Mouse (Mus musculus): ENCODE measurements around the gene Pemt. TPM values are rescaled to one million over a fixed set of nuclear protein-coding genes. Genes with fewer than 3 reads are reported as not detected.
A peak's percentile ranks its signal among the peaks of the same experiment; 100 is the strongest.

The Pemt gene
- total RNA-seq, 2 experiments from 2014 or later: 3.4 to 3.5 TPM

DNA sequence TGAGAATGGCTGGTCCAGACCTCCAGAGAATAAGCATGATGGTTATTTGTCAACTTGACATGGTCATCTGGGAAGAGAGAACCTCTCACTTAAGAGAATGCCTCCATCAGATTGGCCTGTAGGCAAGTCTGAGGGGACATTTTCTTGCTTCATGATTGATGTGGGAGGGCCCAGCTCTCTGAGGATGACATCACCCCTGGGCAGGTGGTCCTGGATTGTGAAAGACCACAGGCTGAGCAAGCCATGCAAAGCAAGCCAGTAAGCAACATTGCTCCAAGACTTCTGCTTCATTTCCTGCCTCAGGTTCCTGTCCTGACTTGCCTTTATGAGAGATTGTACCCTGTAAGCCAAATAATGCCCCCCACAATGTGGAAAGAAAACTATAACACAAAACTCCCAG lies 26.8 kb upstream of the Pemt start:
- intact Hi-C loops (cut with DNase I): no loop called here
- DNase-seq: no peak
- no peak overlapping the region for H3K4me3 ChIP-seq
- no peak for TF ChIP-seq CTCF (IDR thresholded peaks at IDR 0.05)
- H3K27ac ChIP-seq: no peak overlapping the region

DNA sequence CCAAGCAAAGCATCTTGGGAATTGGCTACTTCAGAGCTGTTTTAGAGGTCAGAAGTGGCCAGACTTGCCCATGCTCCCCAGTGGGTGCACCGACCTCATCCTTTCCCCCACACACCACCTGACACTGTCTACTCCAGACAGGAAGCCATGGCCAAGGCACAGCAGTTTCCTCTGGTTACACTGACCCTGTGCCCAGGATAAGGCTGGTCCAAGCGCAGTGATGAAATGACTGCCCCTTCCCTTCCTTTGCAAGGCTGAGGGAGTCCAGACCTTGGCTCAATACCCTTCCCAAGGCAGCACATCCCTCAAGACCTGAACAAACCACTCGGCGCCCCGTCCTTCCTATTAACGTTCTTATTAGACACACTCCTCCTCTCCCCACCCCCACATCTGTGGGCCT lies 24.9 kb upstream of the Pemt start:
- peak; percentile 59 for DNase-seq
- intact Hi-C loops (cut with DNase I): no loop called here
- no peak for TF ChIP-seq CTCF (IDR thresholded peaks at IDR 0.05)

DNA sequence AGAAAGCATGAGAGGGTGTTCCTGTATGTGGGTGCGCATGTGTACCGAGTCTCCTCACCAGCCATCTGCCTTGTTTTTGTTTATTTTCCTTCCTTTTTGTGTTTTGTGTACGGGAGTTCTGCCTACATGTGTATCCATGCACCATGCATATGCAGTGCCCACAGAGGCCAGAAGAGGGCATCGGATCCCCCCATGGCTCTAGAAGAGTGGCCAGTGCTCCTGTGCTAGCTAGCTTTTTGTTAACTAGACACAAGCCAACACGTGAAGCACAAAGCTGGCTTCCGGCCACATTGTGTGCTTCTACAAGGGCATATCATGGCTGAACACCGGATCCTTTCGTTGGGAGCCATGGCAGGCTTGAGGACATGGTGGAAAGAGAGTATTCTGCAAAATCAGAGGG lies 24.3 kb upstream of the Pemt start:
- intact Hi-C loops (cut with DNase I): no loop called here

More for the DNA sequence above, 24.9 kb upstream of the Pemt start:
- H3K27ac ChIP-seq: no peak overlapping the region
- H3K4me3 ChIP-seq: no peak overlapping the region

DNA sequence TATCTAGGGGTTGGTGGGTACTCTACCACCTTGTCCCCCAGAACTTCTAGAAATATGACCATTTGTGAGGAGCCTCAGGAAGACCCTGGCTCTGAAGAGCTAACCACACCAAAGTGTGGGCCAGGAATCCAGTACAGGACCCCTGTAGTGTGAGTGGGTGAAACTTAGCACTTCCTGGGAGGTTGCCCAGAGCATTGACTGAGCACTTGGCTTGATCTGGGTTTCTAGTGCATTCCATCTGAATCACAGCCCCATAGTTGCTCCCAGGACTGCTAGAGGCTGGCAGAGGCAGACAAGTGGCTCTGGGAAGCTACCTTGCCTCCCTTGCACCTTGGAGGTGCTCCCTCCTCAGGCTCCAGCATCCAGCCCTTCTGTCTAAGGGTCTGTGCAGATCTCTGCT lies 22.3 kb upstream of the Pemt start:
- H3K27ac ChIP-seq: no peak overlapping the region
- DNase-seq: no peak
- intact Hi-C loops (cut with DNase I): no loop called here
- no peak for TF ChIP-seq CTCF (IDR thresholded peaks at IDR 0.05)
- no peak overlapping the region for H3K4me3 ChIP-seq

More for the DNA sequence above, 24.3 kb upstream of the Pemt start:
- DNase-seq: peak; percentile 60
- peak; percentile 71 for TF ChIP-seq CTCF (IDR thresholded peaks at IDR 0.05)
- Histone ChIP-seq H3K4me3 (no peak overlapping the region), H3K27ac (no peak overlapping the region; the same call in 1 of the 2 replicates)

DNA sequence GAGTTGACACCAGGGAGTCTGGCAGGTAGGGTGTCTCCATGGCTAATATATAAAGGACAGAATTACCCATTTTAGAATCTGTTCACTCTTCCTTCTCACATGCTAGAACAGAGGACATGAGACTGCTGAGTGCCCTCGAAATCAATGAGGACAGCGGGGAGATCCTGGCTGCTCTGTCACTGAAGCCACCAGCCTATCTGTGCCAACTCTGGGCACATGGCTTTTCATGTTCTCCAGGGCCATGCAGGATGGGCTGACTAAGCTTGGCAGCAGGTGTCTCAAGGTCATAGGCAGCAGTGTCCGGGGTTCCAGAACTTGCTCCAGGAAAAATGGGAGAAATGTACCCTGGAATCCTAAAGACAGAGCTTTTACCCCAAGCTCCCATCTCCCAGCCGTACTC lies 21.4 kb upstream of the Pemt start:
- no peak overlapping the region for H3K4me3 ChIP-seq
- intact Hi-C loops (cut with DNase I): no loop called here

DNA sequence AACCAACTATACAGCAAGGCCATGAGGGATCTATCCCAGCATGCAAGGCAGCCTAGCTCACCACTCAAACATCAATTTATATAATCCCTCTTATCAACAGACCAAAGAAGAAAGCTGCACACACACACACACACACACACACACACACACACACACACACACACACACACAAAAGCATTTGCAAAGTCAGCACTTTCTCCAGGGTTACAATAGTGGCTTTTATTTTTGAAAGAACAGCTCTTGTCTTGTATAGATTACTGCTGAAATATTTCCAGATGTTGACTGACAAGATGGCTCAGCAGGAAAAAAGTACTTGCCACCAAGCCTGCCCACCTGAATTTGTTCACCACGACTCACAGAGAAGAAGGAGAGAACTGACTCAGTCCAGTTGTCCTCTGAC lies 19.0 kb upstream of the Pemt start:
- H3K27ac ChIP-seq: no peak overlapping the region
- no peak overlapping the region for H3K4me3 ChIP-seq
- TF ChIP-seq CTCF (IDR thresholded peaks at IDR 0.05): no peak
- no peak for DNase-seq
- intact Hi-C loops (cut with DNase I): no loop called here

More for the DNA sequence above, 21.4 kb upstream of the Pemt start:
- no peak for DNase-seq
- H3K27ac ChIP-seq: no peak overlapping the region
- no peak for TF ChIP-seq CTCF (IDR thresholded peaks at IDR 0.05)

DNA sequence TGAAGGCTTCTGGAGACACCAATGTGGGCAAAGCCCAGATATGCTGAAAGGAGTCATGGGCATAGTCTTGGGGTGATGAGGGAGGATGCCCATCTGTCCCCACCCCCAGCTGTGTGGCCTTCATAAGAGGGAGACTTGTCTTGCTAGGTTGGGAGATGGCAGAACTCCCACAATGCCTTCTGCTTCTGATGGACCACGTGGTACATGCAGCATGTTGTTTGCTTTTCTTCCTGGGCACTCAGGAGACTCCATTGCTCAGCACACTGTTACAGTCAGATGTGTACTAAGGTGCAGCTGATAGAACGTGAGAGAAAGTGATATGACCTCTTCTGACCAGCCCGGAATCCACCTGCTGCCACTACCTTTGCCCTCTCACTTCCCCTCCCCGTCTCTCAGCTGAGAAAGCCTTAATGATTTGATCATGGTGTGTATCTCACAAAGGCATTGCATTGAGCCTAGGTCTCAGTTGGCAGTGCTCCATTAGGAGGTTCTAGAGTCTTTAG lies 15.3 kb upstream of the Pemt start:
- no peak overlapping the region for H3K4me3 ChIP-seq
- H3K27ac ChIP-seq: no peak overlapping the region
- TF ChIP-seq CTCF (IDR thresholded peaks at IDR 0.05): no peak
- intact Hi-C loops (cut with DNase I): no loop called here
- no peak for DNase-seq

DNA sequence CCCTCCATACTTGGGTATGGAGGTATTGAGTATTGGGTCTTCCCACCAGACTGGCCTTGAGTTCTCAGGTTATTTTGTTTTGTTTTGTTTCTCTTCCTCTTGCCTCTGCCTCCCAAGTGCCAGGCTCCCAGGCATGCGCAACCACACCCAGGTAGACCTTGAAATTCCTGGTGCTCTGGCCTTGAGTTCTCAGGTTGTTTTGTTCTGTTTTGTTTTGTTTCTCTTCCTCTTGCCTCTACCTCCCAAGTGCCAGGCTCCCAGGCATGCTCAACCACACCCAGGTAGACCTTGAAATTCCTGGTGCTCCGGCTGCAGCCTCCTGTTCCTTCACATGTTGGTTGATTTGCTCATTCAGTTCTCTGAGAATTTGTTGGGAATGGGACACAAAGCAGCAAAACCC lies 13.7 kb upstream of the Pemt start:
- intact Hi-C loops (cut with DNase I): no loop called here
- H3K27ac ChIP-seq: no peak overlapping the region
- DNase-seq: no peak
- no peak for TF ChIP-seq CTCF (IDR thresholded peaks at IDR 0.05)
- no peak overlapping the region for H3K4me3 ChIP-seq

DNA sequence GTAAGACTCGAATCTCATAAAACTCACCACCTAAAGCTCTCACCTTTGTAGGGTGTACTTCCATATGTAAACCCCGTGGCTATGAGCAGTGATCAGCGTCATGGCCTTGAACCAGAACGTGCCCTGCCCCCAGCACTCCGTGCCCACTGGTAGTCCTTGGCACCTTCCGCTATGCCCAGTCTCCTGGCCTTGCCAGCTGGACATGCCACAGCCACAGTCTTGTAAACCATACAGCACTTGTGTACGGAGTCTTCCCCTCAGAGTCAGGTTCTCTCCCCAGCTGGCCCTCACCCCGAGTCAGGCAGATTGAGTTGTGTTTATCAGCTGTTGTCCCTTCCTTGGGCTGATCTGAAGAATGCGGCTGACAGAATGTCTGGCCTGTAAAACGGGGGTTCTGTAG lies 12.2 kb upstream of the Pemt start:
- no peak for TF ChIP-seq CTCF (IDR thresholded peaks at IDR 0.05)
- DNase-seq: peak; percentile 33
- Histone ChIP-seq H3K4me3 (no peak overlapping the region), H3K27ac (no peak overlapping the region)
- intact Hi-C loops (cut with DNase I): no loop called here

DNA sequence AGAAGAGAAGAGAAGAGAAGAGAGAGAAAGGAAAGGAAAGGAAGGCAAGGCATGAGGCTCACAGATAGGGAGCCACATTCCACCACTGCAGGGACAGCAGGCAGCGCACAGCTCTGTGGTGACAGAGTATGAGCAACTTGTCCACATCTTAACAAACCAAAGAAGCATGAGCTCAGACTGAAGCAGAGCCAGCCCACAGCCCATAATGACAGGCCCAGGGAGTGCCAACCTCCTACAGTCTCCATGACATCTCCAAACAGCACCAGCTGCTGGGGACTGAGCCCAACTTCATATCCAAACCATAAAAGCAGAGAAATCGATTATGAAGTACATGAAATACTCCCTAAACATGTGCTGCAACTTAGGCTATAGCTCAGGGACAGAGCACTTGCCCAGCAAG lies 11.7 kb upstream of the Pemt start:
- Histone ChIP-seq H3K27ac (no peak overlapping the region), H3K4me3 (no peak overlapping the region)
- intact Hi-C loops (cut with DNase I): no loop called here
- no peak for DNase-seq
- TF ChIP-seq CTCF (IDR thresholded peaks at IDR 0.05): no peak

DNA sequence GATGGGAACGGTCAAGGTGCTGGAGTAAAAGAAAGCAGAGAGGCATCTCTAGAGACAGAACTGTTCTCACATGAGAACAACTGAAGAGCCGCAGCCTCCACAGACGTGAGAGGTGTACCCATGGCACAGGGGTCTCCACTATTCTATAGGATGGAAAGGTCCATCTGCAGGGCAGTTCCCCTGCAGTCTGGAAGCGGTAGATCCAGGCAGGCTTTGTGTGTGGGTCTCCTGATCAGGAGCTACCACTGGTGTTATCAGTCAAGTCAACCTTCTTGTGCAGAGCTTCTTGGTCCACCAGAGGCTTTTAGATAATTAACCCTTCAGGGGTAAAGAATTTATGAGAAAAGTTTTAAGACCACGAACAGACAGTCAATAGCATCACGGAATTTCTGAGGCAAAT lies 10.2 kb upstream of the Pemt start:
- Histone ChIP-seq H3K4me3 (no peak overlapping the region), H3K27ac (no peak overlapping the region)
- no peak for DNase-seq
- intact Hi-C loops (cut with DNase I): no loop called here
- no peak for TF ChIP-seq CTCF (IDR thresholded peaks at IDR 0.05)

DNA sequence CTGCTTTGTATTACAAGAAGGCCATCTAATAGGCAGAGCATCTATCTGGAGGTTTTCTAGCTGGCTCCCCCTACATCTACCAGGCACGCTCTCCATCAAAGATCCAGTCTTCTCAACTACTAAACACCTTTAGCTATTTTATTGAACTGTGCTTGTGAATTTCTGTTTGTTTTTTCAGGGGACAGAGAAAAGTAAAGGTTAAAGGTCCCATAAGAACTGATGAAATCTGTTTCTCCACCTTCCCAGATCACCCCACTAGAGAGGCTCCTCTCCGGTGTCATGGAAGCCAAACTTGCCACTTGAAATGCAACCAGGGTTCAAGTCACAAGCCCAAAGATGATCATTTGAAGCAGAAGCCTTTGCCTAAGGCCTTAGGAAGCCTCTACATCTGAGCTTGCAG lies 2.6 kb upstream of the Pemt start:
- no peak overlapping the region for H3K27ac ChIP-seq
- DNase-seq: no peak
- H3K4me3 ChIP-seq: no peak overlapping the region
- TF ChIP-seq CTCF (IDR thresholded peaks at IDR 0.05): no peak
- intact Hi-C loops (cut with DNase I): no loop called here

DNA sequence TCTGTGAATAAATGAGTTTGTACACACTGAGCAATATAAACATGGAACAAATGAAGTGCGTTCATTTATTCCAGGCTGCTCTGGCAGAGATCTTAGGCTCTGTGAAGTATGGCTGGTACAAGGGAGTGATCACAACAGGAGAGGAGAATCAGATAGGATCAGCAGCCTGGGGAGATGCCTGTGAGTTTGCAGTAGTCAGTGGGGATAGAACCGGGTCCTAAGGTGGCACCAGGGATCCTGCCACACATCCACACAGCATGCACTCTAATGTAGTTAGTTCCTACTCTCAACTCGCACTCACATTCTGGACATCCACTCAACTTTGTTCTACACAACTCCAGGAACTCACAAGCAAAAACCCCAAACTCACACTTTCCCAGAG lies 622 bp downstream of the Pemt start:
- DNase-seq: no peak
- Histone ChIP-seq H3K27ac (peak overlapping the region; percentile 93), H3K4me3 (peak overlapping the region; percentile 79)
- intact Hi-C loops (cut with DNase I): no loop called here
- no peak for TF ChIP-seq CTCF (IDR thresholded peaks at IDR 0.05)

DNA sequence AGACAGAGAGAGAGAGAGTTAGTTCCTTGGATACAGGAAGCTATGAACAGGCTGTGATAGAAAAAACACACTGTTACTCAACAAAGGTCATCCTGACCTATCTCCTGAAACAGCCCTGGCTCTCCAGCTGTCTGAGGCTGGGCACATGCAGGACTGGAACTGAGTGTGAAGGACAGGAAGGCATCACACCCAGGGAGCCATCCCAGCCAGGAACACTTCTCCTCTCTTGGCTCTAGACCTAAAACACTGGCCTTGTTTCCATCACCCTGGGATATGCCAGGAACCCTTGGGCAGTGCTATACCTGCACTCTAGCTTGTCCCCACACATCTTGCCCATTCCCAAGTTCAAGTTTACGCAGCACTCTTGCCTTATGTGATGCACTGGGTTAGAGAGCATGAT lies 1.5 kb downstream of the Pemt start:
- intact Hi-C loops (cut with DNase I): no loop called here
- no peak for TF ChIP-seq CTCF (IDR thresholded peaks at IDR 0.05)
- H3K4me3 ChIP-seq: no peak overlapping the region
- H3K27ac ChIP-seq: no peak overlapping the region
- DNase-seq: no peak

DNA sequence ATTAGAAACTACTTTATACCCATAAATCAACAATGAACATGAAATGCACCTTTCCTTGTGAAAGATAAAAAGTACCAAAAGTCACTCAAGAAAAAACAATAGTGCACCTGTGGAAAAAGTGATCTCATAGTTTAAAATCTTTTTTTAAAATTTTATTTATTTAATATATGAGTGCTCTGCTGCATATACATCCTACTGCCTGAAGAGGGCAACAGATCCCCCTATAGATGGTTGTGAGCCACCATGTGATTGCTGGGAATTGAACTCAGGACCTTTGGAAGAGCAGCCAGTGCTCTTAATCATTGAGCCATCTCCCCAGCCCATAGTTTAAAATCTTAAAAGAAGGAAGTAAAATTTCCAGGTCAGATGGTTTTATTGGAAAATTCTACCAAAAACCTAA lies 4.0 kb downstream of the Pemt start:
- Histone ChIP-seq H3K4me3 (no peak overlapping the region), H3K27ac (no peak overlapping the region)
- intact Hi-C loops (cut with DNase I): no loop called here
- peak; percentile 3; the same call in 1 of the 2 replicates for TF ChIP-seq CTCF (IDR thresholded peaks at IDR 0.05)
- DNase-seq: no peak
